Mouse (Mus musculus): ENCODE measurements around the gene Olfr1002. TPM values are rescaled to one million over a fixed set of nuclear protein-coding genes. Genes with fewer than 3 reads are reported as not detected.
"Not testable (repeated sequence)": the region's sequence is repeated elsewhere in the genome, so short reads cannot be mapped to it uniquely, and the experiment has no call there.

The Olfr1002 gene
- total RNA-seq (2021): not detected

DNA sequence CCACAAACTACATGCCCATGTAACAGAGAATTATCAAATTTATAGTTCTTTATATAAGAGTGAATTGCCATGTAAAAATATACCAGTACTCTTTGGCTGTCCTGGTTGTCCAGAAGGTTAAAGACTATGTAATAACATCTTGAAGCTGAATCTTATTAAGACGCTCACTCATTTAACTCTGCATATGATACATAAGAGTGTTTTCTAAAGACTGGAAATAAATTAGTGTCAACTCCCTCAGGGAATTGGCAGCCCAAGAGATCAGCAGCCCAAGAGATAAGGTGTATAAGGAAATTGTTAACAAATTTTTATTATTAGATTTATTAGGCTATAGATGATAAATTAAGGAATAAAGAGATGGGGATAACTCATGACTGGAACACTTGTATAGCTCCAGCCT lies at the start of gene Olfr1002:
TSS of gene Olfr1002 (minus strand) at position 101 of the 400 bp plus-strand sequence.
- no peak for DNase-seq

DNA sequence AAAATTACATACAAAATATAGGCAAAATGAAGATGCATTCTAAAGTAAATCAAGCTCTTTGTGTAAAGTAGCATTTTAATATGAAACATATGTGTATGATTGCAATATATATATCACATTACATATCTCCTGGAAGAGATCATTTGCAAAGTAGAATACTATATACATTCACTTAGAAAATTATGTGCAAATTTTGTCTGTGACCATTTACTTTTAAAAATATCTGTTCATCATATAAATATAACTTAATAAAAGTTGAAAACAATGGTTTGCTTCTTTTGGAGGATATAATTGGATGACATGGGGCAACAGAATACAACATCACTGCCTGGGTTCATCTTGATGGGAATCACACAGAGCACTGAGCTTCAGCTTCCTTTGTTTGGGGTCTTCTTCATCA lies 38.6 kb upstream of the Olfr1002 start, which contains the start of gene Olfr1008:
TSS of gene Olfr1008 (plus strand) at position 301 of the 400 bp plus-strand sequence.
- no peak for DNase-seq

- DNase-seq: no peak
Observed at GRCm38 (mm10) chr2:85678667-85679066, 28.2 kb upstream of the Olfr1002 start, which contains the start of gene Olfr1006. TSS of gene Olfr1006 (minus strand) at chr2:85678767.

DNA sequence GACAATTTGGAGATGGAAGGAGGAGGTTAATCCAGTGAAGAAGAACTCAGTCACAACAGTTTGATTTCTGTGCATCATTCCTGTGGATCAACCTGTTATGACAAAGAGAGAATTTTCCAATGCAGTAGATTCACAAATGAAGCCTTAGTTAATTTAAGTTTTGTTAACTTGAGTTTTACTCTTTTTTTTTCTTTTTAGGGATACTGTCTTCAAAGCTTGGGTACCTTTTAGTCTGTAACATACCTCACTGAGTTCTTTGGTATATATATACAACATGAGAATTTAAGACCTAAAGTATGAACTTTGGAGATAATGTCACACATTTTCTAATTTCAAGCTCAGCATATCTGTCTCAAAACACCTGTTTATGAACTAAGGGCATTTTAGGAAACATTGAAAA lies 13.9 kb upstream of the Olfr1002 start, which contains the start of gene Olfr154:
TSS of gene Olfr154 (minus strand) at position 101 of the 400 bp plus-strand sequence.
- DNase-seq: not testable (repeated sequence)

DNA sequence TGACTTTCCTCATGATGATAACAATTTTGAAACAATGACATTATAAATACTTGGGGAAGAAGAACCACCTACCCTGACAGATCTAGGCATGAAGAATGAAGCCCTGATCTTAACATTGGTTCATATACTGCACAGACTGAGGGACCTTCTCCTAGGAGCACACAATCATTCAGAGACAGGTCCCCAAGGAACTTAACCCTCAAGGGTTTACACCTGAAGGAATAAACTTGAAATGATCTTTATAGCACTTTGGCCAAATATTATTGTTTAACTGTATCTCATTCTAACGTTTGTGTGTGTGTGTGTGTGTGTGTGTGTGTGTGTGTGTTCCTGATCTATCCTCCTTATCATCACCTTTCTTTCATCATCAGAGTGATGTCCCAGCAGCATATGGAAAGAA lies 38.7 kb downstream of the Olfr1002 start, which contains the start of gene Olfr1000:
TSS of gene Olfr1000 (minus strand) at position 101 of the 400 bp plus-strand sequence.
- no peak for DNase-seq

Other genes with a start within 250 kb of the Olfr1002 start
- not detected for gene Olfr992, start 241.2 kb downstream of the Olfr1002 start, total RNA-seq (2021)
- not detected for gene Olfr993, start 235.8 kb downstream of the Olfr1002 start, total RNA-seq (2021)
- gene Olfr994, start 214.3 kb downstream of the Olfr1002 start, total RNA-seq (2021): not detected
- gene Olfr995, start 207.1 kb downstream of the Olfr1002 start, total RNA-seq (2021): not detected
- not detected for gene 4833423E24Rik, start 131.7 kb downstream of the Olfr1002 start, total RNA-seq (2021)
- not detected for gene Olfr996, start 71.5 kb downstream of the Olfr1002 start, total RNA-seq (2021)
- not detected for gene Olfr998, start 61.8 kb downstream of the Olfr1002 start, total RNA-seq (2021)
- gene Olfr1000, start 38.8 kb downstream of the Olfr1002 start, total RNA-seq (2021): not detected
- gene Olfr154, start 13.8 kb upstream of the Olfr1002 start, total RNA-seq (2021): not detected
- gene Olfr1006, start 28.1 kb upstream of the Olfr1002 start, total RNA-seq (2021): not detected
- not detected for gene Olfr1008, start 38.7 kb upstream of the Olfr1002 start, total RNA-seq (2021)
- not detected for gene Olfr1009, start 64.7 kb upstream of the Olfr1002 start, total RNA-seq (2021)
- not detected for gene Olfr1012, start 112.1 kb upstream of the Olfr1002 start, total RNA-seq (2021)
- not detected for gene Olfr1013, start 116.4 kb upstream of the Olfr1002 start, total RNA-seq (2021)
- not detected for gene Olfr1014, start 122.0 kb upstream of the Olfr1002 start, total RNA-seq (2021)
- gene Olfr1015, start 131.3 kb upstream of the Olfr1002 start, total RNA-seq (2021): not detected
- gene Olfr1016, start 151.8 kb upstream of the Olfr1002 start, total RNA-seq (2021): not detected
- not detected for gene Olfr1018, start 167.8 kb upstream of the Olfr1002 start, total RNA-seq (2021)
- not detected for gene Olfr1019, start 194.8 kb upstream of the Olfr1002 start, total RNA-seq (2021)
- gene Olfr1020, start 196.3 kb upstream of the Olfr1002 start, total RNA-seq (2021): not detected
- gene Olfr1022, start 217.9 kb upstream of the Olfr1002 start, total RNA-seq (2021): not detected
- not detected for gene Olfr1023, start 234.9 kb upstream of the Olfr1002 start, total RNA-seq (2021)

Measured in heart, postnatal 4 days (tissue).